Mouse (Mus musculus) stomach, embryonic 15.5 days (tissue): Measurements from ENCODE around the gene Rnf144a. TPM values are rescaled to one million over a fixed set of nuclear protein-coding genes. Genes with fewer than 3 reads are reported as not detected.

Experiments
- ATAC-seq: fragments of 200-750 bp; cut with Nextera tagmentation; 2 replicates; pipeline ENCODE4 v1.8.0; 2017; ENCODE audit warnings: low read depth, moderate number of reproducible peaks, moderate TSS enrichment; ENCODE audit not compliant: insufficient read depth, low FRiP score
- H3K27ac ChIP-seq: fragments of 300-500 bp; sonication (generic); 2 replicates; pipeline ENCODE4 v1.5.1; 2015; ENCODE audit warnings: mild to moderate bottlenecking, inconsistent platforms
- H3K27me3 ChIP-seq: fragments of 300-500 bp; sonication (generic); replicated peaks from 2 replicates; pipeline ENCODE4 v1.6.1; 2015; ENCODE audit warnings: inconsistent platforms
- H3K36me3 ChIP-seq: fragments of 300-500 bp; sonication (generic); 2 replicates; pipeline ENCODE4 v1.6.1; 2015; ENCODE audit warnings: inconsistent platforms
- H3K4me1 ChIP-seq: fragments of 300-500 bp; sonication (generic); 2 replicates; pipeline ENCODE4 v1.6.1; 2015; ENCODE audit warnings: inconsistent platforms
- H3K4me2 ChIP-seq: fragments of 300-500 bp; sonication (generic); 2 replicates; pipeline ENCODE4 v1.6.1; 2015; ENCODE audit warnings: mild to moderate bottlenecking, inconsistent platforms
- H3K4me3 ChIP-seq: fragments of 300-500 bp; sonication (generic); replicated peaks from 2 replicates; pipeline ENCODE4 v1.5.1; 2015; ENCODE audit warnings: inconsistent platforms
- H3K9ac ChIP-seq: fragments of 300-500 bp; sonication (generic); 2 replicates; pipeline ENCODE4 v1.6.1; 2015; ENCODE audit warnings: inconsistent platforms
- H3K9me3 ChIP-seq: fragments of 300-500 bp; sonication (generic); 2 replicates; pipeline ENCODE4 v1.6.1; 2016; ENCODE audit warnings: inconsistent platforms
- WGBS: fragments of 180-500 bp; shearing (Covaris S2); methylation state at CpG from one replicate; pipeline ENCODE4 v1.1.7; 2015; 5-methylcytosine and 5-hydroxymethylcytosine counted together
- polyA plus RNA-seq: library from polyadenylated mRNA; unstranded; fragments of >200 nt; fragmentation: Nextera tagmentation; extraction: Ambion mirVana; gene quantifications from 2 replicates; pipeline ENCODE4 v1.2.1, GENCODE M21; 2015

The Rnf144a gene
- polyA plus RNA-seq, 1 experiment from 2014 or later, result 19.2 TPM

DNA sequence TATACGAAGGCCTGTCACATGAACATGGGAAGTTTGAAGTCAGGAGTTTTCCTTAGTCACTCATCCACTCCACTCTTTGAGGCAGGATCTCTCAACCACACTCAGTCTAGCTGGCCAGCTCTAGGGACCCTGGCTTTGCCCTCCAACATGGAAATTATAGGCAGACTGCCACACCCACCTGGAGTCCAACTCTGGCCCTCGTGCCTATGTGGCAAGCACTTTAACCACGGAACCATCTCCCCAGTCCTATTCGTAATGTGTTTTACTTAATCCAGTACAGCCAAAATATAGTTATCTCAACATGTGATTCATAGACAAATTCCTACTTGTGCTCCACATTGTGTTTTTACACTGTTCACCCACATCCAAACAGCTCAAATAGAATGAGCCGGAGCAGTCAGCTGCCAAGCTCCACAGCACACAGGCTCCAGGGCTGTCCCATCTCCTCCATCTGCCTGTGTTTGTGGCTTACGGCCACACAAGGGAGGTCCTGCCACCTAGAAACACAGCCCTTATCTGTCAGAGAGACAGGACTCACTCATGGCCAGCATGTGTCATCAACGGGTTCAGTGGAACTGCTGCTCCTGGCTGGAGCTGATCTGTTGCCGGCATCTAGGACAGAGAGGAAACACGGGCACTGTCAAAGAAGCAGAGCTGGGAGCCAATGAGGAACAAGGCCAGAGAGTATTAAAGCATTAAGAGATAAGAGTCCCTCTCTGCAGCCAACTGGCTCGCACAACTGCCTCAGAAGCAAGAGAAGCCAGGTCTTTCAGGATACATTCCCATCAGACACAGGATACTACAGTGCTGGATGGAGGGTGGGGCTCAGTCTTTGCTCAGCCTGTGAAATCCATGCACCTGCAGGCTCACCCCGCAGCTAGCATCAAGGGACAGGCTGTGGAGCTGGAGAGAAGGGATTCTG, 10.0 kb downstream of the Rnf144a start:
- ATAC-seq, result no peak
- Histone ChIP-seq H3K4me1 (peaks cover 13% of the 10 kb centered on the region), H3K4me3 (no peak overlapping the region), H3K9me3 (no peaks in the 10 kb centered on the region), H3K9ac (no peak overlapping the region), H3K27ac (no peak overlapping the region; the same call in 1 of the 2 replicates), H3K4me2 (no peak overlapping the region), H3K36me3 (no peaks in the 10 kb centered on the region), H3K27me3 (no peaks in the 10 kb centered on the region)
- 56% methylated on average over 11 of the region's 11 CpGs for WGBS

GRCm38 (mm10) chr12:26403372-26404125, 11.5 kb downstream of the Rnf144a start:
- WGBS, result 71% methylated on average over 16 of the region's 16 CpGs
- no peak for ATAC-seq
- H3K9me3 ChIP-seq, result no peaks in the 10 kb centered on the region
- H3K4me2 ChIP-seq, result no peak overlapping the region
- H3K27ac ChIP-seq, result no peak overlapping the region; the same call in 1 of the 2 replicates
- H3K9ac ChIP-seq, result no peak overlapping the region
- no peaks in the 10 kb centered on the region for H3K36me3 ChIP-seq
- H3K4me1 ChIP-seq, result peaks cover 13% of the 10 kb centered on the region
- H3K27me3 ChIP-seq, result no peaks in the 10 kb centered on the region
- H3K4me3 ChIP-seq, result no peak overlapping the region

DNA sequence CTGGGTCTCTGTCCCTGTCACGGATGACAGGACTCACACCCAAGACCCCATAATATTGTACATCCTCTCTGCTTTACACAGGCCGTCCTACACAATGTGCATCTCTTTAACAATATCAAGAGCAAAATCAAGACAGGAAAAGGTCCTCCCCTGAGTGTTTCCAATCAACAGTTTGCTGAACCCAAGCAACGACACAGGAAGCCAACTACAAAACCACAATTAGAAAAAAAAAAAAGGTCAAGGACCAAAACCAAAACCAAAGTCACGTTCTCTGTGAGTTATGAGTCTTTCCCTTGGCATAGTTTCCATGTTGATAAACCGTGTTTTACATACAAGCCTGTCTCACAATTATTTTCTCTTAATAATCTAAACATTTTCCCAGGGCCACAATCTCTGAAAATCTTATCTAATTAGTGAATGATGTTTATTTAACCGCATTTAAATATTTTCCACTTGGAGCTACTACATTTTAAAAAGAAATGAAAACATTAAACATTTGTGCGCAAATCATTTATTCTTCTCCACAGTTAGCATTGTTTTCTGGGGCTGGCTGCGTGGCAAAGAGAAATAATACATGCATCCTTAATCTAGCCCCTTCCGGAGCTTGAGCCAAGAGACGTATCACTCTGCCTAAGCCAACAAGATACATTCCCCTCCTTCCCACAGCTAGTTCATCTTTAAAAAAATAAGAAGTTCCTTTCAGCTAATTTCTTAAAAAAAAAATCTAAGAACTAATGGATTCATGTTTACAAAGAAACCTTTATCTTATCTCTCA, 13.2 kb downstream of the Rnf144a start:
- Histone ChIP-seq H3K4me3 (no peak overlapping the region), H3K27ac (no peak overlapping the region), H3K9me3 (no peaks in the 10 kb centered on the region), H3K4me1 (peaks cover 13% of the 10 kb centered on the region), H3K27me3 (no peaks in the 10 kb centered on the region), H3K36me3 (no peaks in the 10 kb centered on the region), H3K9ac (no peak overlapping the region), H3K4me2 (no peak overlapping the region)
- WGBS, result 55% methylated on average over 10 of the region's 10 CpGs
- ATAC-seq, result no peak

GRCm38 (mm10) chr12:26401254-26401653, 13.8 kb downstream of the Rnf144a start:
- Histone ChIP-seq H3K27me3 (no peaks in the 10 kb centered on the region), H3K4me1 (peaks cover 13% of the 10 kb centered on the region), H3K9me3 (no peaks in the 10 kb centered on the region), H3K4me2 (no peak overlapping the region), H3K4me3 (no peak overlapping the region), H3K36me3 (no peaks in the 10 kb centered on the region), H3K9ac (no peak overlapping the region), H3K27ac (no peak overlapping the region)
- no peak for ATAC-seq
- WGBS, result 71% methylated on average over 1 of the region's 1 CpGs

DNA sequence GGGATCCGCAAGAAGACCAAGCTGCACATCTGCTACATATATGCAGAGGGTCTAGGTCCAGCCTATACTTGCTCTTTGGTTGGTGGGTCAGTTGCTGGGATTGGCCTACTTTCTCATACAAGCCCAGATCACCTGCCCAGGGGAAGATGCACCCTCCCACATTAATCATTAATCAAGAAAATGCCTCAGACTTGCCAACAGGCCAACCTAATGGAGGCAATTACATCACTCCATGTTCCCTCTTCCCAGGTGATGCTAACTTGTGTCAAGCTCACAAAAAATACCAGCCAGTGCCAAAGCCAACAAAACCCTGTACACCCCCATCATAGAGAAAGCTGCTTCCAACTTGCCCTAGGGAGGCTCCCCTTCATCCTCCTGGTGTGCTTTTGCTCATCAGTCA, 14.3 kb downstream of the Rnf144a start:
- H3K4me1 ChIP-seq, result peaks cover 10% of the 10 kb centered on the region
- ATAC-seq, result no peak

DNA sequence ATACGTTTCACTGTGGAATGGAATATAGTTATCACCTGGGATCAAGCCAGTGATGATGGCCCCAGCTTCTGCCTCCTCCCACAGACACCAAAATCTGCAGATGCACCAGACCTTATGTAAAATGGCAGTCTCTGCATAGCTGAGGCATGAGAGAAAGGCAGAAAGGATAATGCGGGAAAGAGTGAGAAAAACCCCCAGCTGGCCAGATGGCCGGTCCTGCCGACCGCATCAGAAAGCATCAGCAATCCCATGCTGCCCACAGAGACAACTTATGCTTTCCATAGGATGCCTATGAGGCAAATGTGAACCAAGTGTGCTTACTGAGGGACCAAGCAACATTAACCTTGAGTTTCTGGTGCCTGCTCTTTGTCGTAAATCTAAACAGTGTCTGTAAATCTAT, 15.7 kb downstream of the Rnf144a start:
- no peak for ATAC-seq
- no peaks in the 10 kb centered on the region for H3K4me1 ChIP-seq
- no peaks in the 10 kb centered on the region for H3K36me3 ChIP-seq
- no peaks in the 10 kb centered on the region for H3K9me3 ChIP-seq
- 83% methylated on average over 6 of the region's 6 CpGs for WGBS
- no peak overlapping the region for H3K4me2 ChIP-seq
- H3K27ac ChIP-seq, result no peak overlapping the region
- no peaks in the 10 kb centered on the region for H3K27me3 ChIP-seq
- H3K4me3 ChIP-seq, result no peak overlapping the region
- no peak overlapping the region for H3K9ac ChIP-seq

More for the DNA sequence above, 14.3 kb downstream of the Rnf144a start:
- Histone ChIP-seq H3K9me3 (no peaks in the 10 kb centered on the region), H3K9ac (no peak overlapping the region), H3K4me2 (no peak overlapping the region), H3K36me3 (no peaks in the 10 kb centered on the region), H3K4me3 (no peak overlapping the region), H3K27ac (no peak overlapping the region), H3K27me3 (no peaks in the 10 kb centered on the region)
- 96% methylated on average over 1 of the region's 1 CpGs for WGBS

GRCm38 (mm10) chr12:26398597-26398996, 16.5 kb downstream of the Rnf144a start:
- no peak overlapping the region for H3K4me2 ChIP-seq
- no peak overlapping the region for H3K4me3 ChIP-seq
- H3K36me3 ChIP-seq, result no peaks in the 10 kb centered on the region
- no peaks in the 10 kb centered on the region for H3K9me3 ChIP-seq
- WGBS, result 52% methylated on average over 2 of the region's 2 CpGs
- H3K27ac ChIP-seq, result no peak overlapping the region
- H3K9ac ChIP-seq, result no peak overlapping the region
- ATAC-seq, result no peak
- no peaks in the 10 kb centered on the region for H3K27me3 ChIP-seq
- H3K4me1 ChIP-seq, result no peaks in the 10 kb centered on the region

DNA sequence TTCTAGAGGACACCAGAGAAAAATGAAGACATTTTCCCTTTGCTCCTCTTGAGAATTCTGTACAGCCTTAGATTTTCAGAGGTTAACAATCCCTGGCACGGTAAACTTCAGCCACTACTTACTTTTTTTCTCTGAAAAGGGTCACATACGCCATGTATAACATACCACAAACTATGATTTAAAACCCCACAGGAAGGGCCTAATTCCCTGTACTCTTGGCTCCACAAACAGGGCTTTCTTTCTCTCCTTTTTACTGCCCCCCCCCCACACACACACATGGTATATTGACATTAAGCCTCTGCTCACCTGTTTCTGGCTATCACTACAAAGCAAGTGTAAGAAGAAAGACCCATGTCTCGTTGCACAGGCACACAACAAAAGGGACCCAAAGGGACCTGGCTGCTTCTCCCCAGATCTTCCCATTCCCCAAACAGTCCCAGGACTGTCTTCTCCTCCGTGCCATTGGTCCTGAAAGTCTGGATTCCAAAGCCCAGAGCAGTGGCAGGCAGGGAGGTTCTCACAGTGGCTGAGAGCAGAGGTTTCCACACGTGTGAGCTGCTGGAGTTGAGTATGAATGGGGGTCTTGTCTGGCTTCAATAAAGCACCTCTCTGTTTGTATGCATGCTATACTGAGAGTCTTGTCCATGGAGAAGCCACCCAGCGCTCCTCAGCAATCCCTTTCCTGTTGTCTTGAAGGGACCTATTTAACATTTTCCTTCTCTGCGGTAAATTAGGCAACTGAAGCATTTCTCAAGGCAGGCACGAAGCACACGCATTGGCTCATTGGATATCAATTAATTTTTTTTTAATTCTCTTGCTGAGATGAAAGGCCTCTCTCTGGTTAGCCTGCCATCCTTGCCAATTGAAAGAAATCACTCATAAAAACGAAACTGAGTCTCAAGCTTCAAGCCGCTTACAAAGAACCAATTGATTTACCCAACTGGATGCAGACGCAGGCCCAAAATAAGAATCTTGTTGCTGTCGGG, 20.3 kb downstream of the Rnf144a start:
- H3K36me3 ChIP-seq, result no peaks in the 10 kb centered on the region
- no peaks in the 10 kb centered on the region for H3K4me1 ChIP-seq
- no peaks in the 10 kb centered on the region for H3K27me3 ChIP-seq
- no peak overlapping the region for H3K27ac ChIP-seq
- H3K4me2 ChIP-seq, result no peak overlapping the region
- H3K4me3 ChIP-seq, result no peak overlapping the region
- H3K9ac ChIP-seq, result no peak overlapping the region
- 77% methylated on average over 13 of the region's 13 CpGs for WGBS
- H3K9me3 ChIP-seq, result no peaks in the 10 kb centered on the region
- no peak for ATAC-seq

GRCm38 (mm10) chr12:26393291-26393690, 21.8 kb downstream of the Rnf144a start:
- H3K27ac ChIP-seq, result no peak overlapping the region

GRCm38 (mm10) chr12:26391162-26391561, 23.9 kb downstream of the Rnf144a start:
- H3K4me3 ChIP-seq, result no peak overlapping the region
- H3K4me2 ChIP-seq, result no peak overlapping the region
- WGBS, result 68% methylated on average over 1 of the region's 1 CpGs
- no peak for ATAC-seq
- no peaks in the 10 kb centered on the region for H3K9me3 ChIP-seq
- H3K9ac ChIP-seq, result no peak overlapping the region
- H3K27me3 ChIP-seq, result no peaks in the 10 kb centered on the region
- no peak overlapping the region for H3K27ac ChIP-seq
- H3K4me1 ChIP-seq, result 0 out of 2 replicates have a peak, but pooled peaks cover 6% of the 10 kb centered on the region
- H3K36me3 ChIP-seq, result no peaks in the 10 kb centered on the region

More at GRCm38 (mm10) chr12:26393291-26393690, 21.8 kb downstream of the Rnf144a start:
- Histone ChIP-seq H3K9me3 (no peaks in the 10 kb centered on the region), H3K4me2 (no peak overlapping the region), H3K4me3 (no peak overlapping the region), H3K36me3 (no peaks in the 10 kb centered on the region), H3K9ac (no peak overlapping the region), H3K27me3 (no peaks in the 10 kb centered on the region), H3K4me1 (no peaks in the 10 kb centered on the region)
- ATAC-seq, result no peak
- 69% methylated on average over 5 of the region's 5 CpGs for WGBS

GRCm38 (mm10) chr12:26387523-26387922, 27.5 kb downstream of the Rnf144a start:
- H3K4me1 ChIP-seq, result peaks cover 6% of the 10 kb centered on the region; the same call in 1 of the 2 replicates
- no peak overlapping the region for H3K27ac ChIP-seq
- H3K4me3 ChIP-seq, result no peak overlapping the region
- ATAC-seq, result no peak
- H3K27me3 ChIP-seq, result no peaks in the 10 kb centered on the region
- 53% methylated on average over 6 of the region's 6 CpGs for WGBS
- H3K4me2 ChIP-seq, result no peak overlapping the region
- H3K9ac ChIP-seq, result no peak overlapping the region
- no peaks in the 10 kb centered on the region for H3K9me3 ChIP-seq
- H3K36me3 ChIP-seq, result no peaks in the 10 kb centered on the region
